Mouse (Mus musculus): ENCODE measurements around the gene Pkp3. TPM values are rescaled to one million over a fixed set of nuclear protein-coding genes. Genes with fewer than 3 reads are reported as not detected.

The Pkp3 gene
- polyA plus RNA-seq, 1 experiment from 2014 or later = 150 TPM

GRCm38 (mm10) chr7:141059929-141060328 is 18.1 kb upstream of the Pkp3 start:
- peaks cover 12% of the 10 kb centered on the region for H3K36me3 ChIP-seq
- H3K4me3 ChIP-seq = no peak overlapping the region; the same call in 1 of the 2 replicates
- no peak for ATAC-seq (ENCODE audit: insufficient number of reproducible peaks, low FRiP score, low TSS enrichment, low read depth)
- H3K27me3 ChIP-seq = no peaks in the 10 kb centered on the region
- H3K4me1 ChIP-seq = peaks cover 28% of the 10 kb centered on the region
- H3K4me2 ChIP-seq = peak overlapping the region; percentile 94
- WGBS = 64% methylated on average over 2 of the region's 2 CpGs
- no peak overlapping the region for H3K27ac ChIP-seq
- H3K9ac ChIP-seq = peak overlapping the region; percentile 68; the same call in 1 of the 2 replicates
- no peaks in the 10 kb centered on the region for H3K9me3 ChIP-seq

- peak; percentile 90 for ATAC-seq (ENCODE audit: insufficient number of reproducible peaks, low FRiP score, low TSS enrichment, low read depth)
- WGBS = under 1% methylated on average over 72 of the region's 72 CpGs
Observed at GRCm38 (mm10) chr7:141060426-141061242, 17.4 kb upstream of the Pkp3 start, which contains the start of gene B4galnt4. Gene B4galnt4 (plus strand): TSS chr7:141061104.

GRCm38 (mm10) chr7:141061269-141061692 is 16.7 kb upstream of the Pkp3 start:
- WGBS = under 1% methylated on average over 37 of the region's 37 CpGs
- Histone ChIP-seq H3K4me1 (peaks cover 28% of the 10 kb centered on the region), H3K27me3 (no peaks in the 10 kb centered on the region), H3K9ac (peak overlapping the region; percentile 68), H3K4me2 (peak overlapping the region; percentile 94), H3K4me3 (peak overlapping the region; percentile 62), H3K27ac (no peak overlapping the region), H3K36me3 (peaks cover 16% of the 10 kb centered on the region), H3K9me3 (no peaks in the 10 kb centered on the region)
- ATAC-seq (ENCODE audit: insufficient number of reproducible peaks, low FRiP score, low TSS enrichment, low read depth) = no peak; the same call in 1 of the 2 replicates

More at GRCm38 (mm10) chr7:141060426-141061242, 17.4 kb upstream of the Pkp3 start, which contains the start of gene B4galnt4:
- peak within 1 kb of the TSS; percentile 68 for H3K9ac ChIP-seq
- H3K27me3 ChIP-seq = no peaks in the 10 kb centered on the region
- H3K36me3 ChIP-seq = peaks cover 16% of the 10 kb centered on the region
- peak within 1 kb of the TSS; percentile 94 for H3K4me2 ChIP-seq
- H3K4me1 ChIP-seq = peaks cover 28% of the 10 kb centered on the region
- H3K4me3 ChIP-seq = peak within 1 kb of the TSS; percentile 62
- no peaks in the 10 kb centered on the region for H3K9me3 ChIP-seq
- no peak within 1 kb of the TSS for H3K27ac ChIP-seq

- 78% methylated on average over 7 of the region's 7 CpGs for WGBS
- Histone ChIP-seq H3K36me3 (peaks cover 19% of the 10 kb centered on the region), H3K4me1 (peaks cover 28% of the 10 kb centered on the region), H3K9ac (no peak overlapping the region), H3K27ac (no peak overlapping the region), H3K4me2 (no peak overlapping the region), H3K27me3 (no peaks in the 10 kb centered on the region), H3K4me3 (no peak overlapping the region), H3K9me3 (no peaks in the 10 kb centered on the region)
- ATAC-seq (ENCODE audit: insufficient number of reproducible peaks, low FRiP score, low TSS enrichment, low read depth) = no peak
Observed at GRCm38 (mm10) chr7:141062525-141062924, 15.5 kb upstream of the Pkp3 start.

GRCm38 (mm10) chr7:141063353-141063752 is 14.7 kb upstream of the Pkp3 start:
- no peak for ATAC-seq (ENCODE audit: insufficient number of reproducible peaks, low FRiP score, low TSS enrichment, low read depth)
- H3K9ac ChIP-seq = no peak overlapping the region
- no peaks in the 10 kb centered on the region for H3K9me3 ChIP-seq
- peaks cover 31% of the 10 kb centered on the region for H3K4me1 ChIP-seq
- H3K27me3 ChIP-seq = no peaks in the 10 kb centered on the region
- H3K36me3 ChIP-seq = peaks cover 27% of the 10 kb centered on the region
- whole genome bisulfite sequencing = 87% methylated on average over 3 of the region's 3 CpGs
- no peak overlapping the region for H3K4me2 ChIP-seq
- H3K27ac ChIP-seq = no peak overlapping the region
- H3K4me3 ChIP-seq = no peak overlapping the region

- Histone ChIP-seq H3K4me1 (peaks cover 31% of the 10 kb centered on the region), H3K4me3 (no peak overlapping the region), H3K27ac (no peak overlapping the region), H3K27me3 (no peaks in the 10 kb centered on the region), H3K9ac (no peak overlapping the region), H3K36me3 (peaks cover 29% of the 10 kb centered on the region), H3K4me2 (no peak overlapping the region), H3K9me3 (no peaks in the 10 kb centered on the region)
- no peak for ATAC-seq (ENCODE audit: insufficient number of reproducible peaks, low FRiP score, low TSS enrichment, low read depth)
- WGBS = 78% methylated on average over 7 of the region's 7 CpGs
Observed at GRCm38 (mm10) chr7:141064175-141064574, 13.8 kb upstream of the Pkp3 start.

GRCm38 (mm10) chr7:141064576-141064975 is 13.4 kb upstream of the Pkp3 start:
- peaks cover 2% of the 10 kb centered on the region for H3K27me3 ChIP-seq
- H3K36me3 ChIP-seq = peaks cover 29% of the 10 kb centered on the region
- no peak overlapping the region for H3K4me3 ChIP-seq
- 90% methylated on average over 7 of the region's 7 CpGs for WGBS
- no peak overlapping the region for H3K4me2 ChIP-seq
- ATAC-seq (ENCODE audit: insufficient number of reproducible peaks, low FRiP score, low TSS enrichment, low read depth) = no peak
- no peaks in the 10 kb centered on the region for H3K9me3 ChIP-seq
- H3K4me1 ChIP-seq = peaks cover 31% of the 10 kb centered on the region
- H3K9ac ChIP-seq = no peak overlapping the region
- no peak overlapping the region for H3K27ac ChIP-seq

GRCm38 (mm10) chr7:141068351-141068750 is 9.7 kb upstream of the Pkp3 start:
- H3K27me3 ChIP-seq = peaks cover 24% of the 10 kb centered on the region
- WGBS = 76% methylated on average over 19 of the region's 19 CpGs
- H3K4me3 ChIP-seq = no peak overlapping the region
- no peak overlapping the region for H3K9ac ChIP-seq
- H3K9me3 ChIP-seq = no peaks in the 10 kb centered on the region
- H3K4me2 ChIP-seq = no peak overlapping the region
- H3K27ac ChIP-seq = no peak overlapping the region
- peaks cover 27% of the 10 kb centered on the region for H3K36me3 ChIP-seq
- no peak for ATAC-seq (ENCODE audit: insufficient number of reproducible peaks, low FRiP score, low TSS enrichment, low read depth)
- H3K4me1 ChIP-seq = peaks cover 27% of the 10 kb centered on the region

GRCm38 (mm10) chr7:141070058-141070862 is 7.8 kb upstream of the Pkp3 start:
- Histone ChIP-seq H3K4me2 (peak overlapping the region; percentile 73), H3K36me3 (peaks cover 16% of the 10 kb centered on the region; the same call in 1 of the 2 replicates), H3K27me3 (peaks cover 24% of the 10 kb centered on the region), H3K9me3 (no peaks in the 10 kb centered on the region), H3K4me3 (peak overlapping the region; percentile 35), H3K27ac (no peak overlapping the region), H3K9ac (0 out of 2 replicates have a peak overlapping the region, but pooled peaks have one; percentile 18), H3K4me1 (peaks cover 27% of the 10 kb centered on the region)
- 2% methylated on average over 51 of the region's 51 CpGs for WGBS
- ATAC-seq (ENCODE audit: insufficient number of reproducible peaks, low FRiP score, low TSS enrichment, low read depth) = 0 out of 2 replicates have a peak, but pooled peaks have one; percentile 4

GRCm38 (mm10) chr7:141072017-141072745 is 5.8 kb upstream of the Pkp3 start:
- peaks cover 27% of the 10 kb centered on the region for H3K4me1 ChIP-seq
- H3K27me3 ChIP-seq = peaks cover 24% of the 10 kb centered on the region
- no peak for ATAC-seq (ENCODE audit: insufficient number of reproducible peaks, low FRiP score, low TSS enrichment, low read depth)
- no peak overlapping the region for H3K4me3 ChIP-seq
- H3K27ac ChIP-seq = 0 out of 2 replicates have a peak overlapping the region, but pooled peaks have one; percentile 5
- H3K9ac ChIP-seq = no peak overlapping the region
- H3K4me2 ChIP-seq = 0 out of 2 replicates have a peak overlapping the region, but pooled peaks have one; percentile 12
- H3K36me3 ChIP-seq = peaks cover 13% of the 10 kb centered on the region; the same call in 1 of the 2 replicates
- 27% methylated on average over 23 of the region's 23 CpGs for WGBS
- no peaks in the 10 kb centered on the region for H3K9me3 ChIP-seq

GRCm38 (mm10) chr7:141073782-141074181 is 4.2 kb upstream of the Pkp3 start:
- H3K27me3 ChIP-seq = peaks cover 24% of the 10 kb centered on the region
- H3K9me3 ChIP-seq = no peaks in the 10 kb centered on the region
- H3K9ac ChIP-seq = no peak overlapping the region
- no peak overlapping the region for H3K27ac ChIP-seq
- ATAC-seq (ENCODE audit: insufficient number of reproducible peaks, low FRiP score, low TSS enrichment, low read depth) = no peak
- no peaks in the 10 kb centered on the region for H3K36me3 ChIP-seq
- H3K4me2 ChIP-seq = no peak overlapping the region
- H3K4me3 ChIP-seq = no peak overlapping the region
- H3K4me1 ChIP-seq = peaks cover 24% of the 10 kb centered on the region
- WGBS = 70% methylated on average over 4 of the region's 4 CpGs

Measured in limb, embryonic 15.5 days (tissue).